Mouse (Mus musculus): ENCODE measurements around the gene Lhfp. TPM values are rescaled to one million over a fixed set of nuclear protein-coding genes. Genes with fewer than 3 reads are reported as not detected.

Gene Lhfp
- polyA plus RNA-seq, 1 experiment, result 15.1 TPM

- no peaks in the 10 kb centered on the region for H3K27me3 ChIP-seq (ENCODE audit: control insufficient read depth, insufficient read depth, low read length)
- H3K4me1 ChIP-seq (ENCODE audit: control insufficient read depth, insufficient read depth, low read length), result no peaks in the 10 kb centered on the region
- H3K36me3 ChIP-seq (ENCODE audit: control insufficient read depth, insufficient read depth, low read length), result no peaks in the 10 kb centered on the region
- TF ChIP-seq POLR2A (IDR thresholded peaks at IDR 0.05; ENCODE audit: control insufficient read depth, low read depth, low read length), result no peak
- TF ChIP-seq CTCF (IDR thresholded peaks at IDR 0.05; ENCODE audit: control insufficient read depth, insufficient read depth, insufficient replicate concordance, low read depth, low read length), result no peak
- no peak overlapping the region for H3K27ac ChIP-seq (ENCODE audit: control insufficient read depth, insufficient read depth, low read depth, low read length)
- no peak overlapping the region for H3K4me3 ChIP-seq (ENCODE audit: control insufficient read depth, low read depth, low read length)
Measured at GRCm38 (mm10) chr3:53142528-53142927, 101.2 kb downstream of the Lhfp start.

GRCm38 (mm10) chr3:53145526-53145925, 104.2 kb downstream of the Lhfp start:
- H3K4me1 ChIP-seq (ENCODE audit: control insufficient read depth, insufficient read depth, low read length), result no peaks in the 10 kb centered on the region
- H3K36me3 ChIP-seq (ENCODE audit: control insufficient read depth, insufficient read depth, low read length), result no peaks in the 10 kb centered on the region
- H3K27ac ChIP-seq (ENCODE audit: control insufficient read depth, insufficient read depth, low read depth, low read length), result no peak overlapping the region
- H3K4me3 ChIP-seq (ENCODE audit: control insufficient read depth, low read depth, low read length), result no peak overlapping the region
- no peaks in the 10 kb centered on the region for H3K27me3 ChIP-seq (ENCODE audit: control insufficient read depth, insufficient read depth, low read length)
- TF ChIP-seq CTCF (IDR thresholded peaks at IDR 0.05; ENCODE audit: control insufficient read depth, insufficient read depth, insufficient replicate concordance, low read depth, low read length) (no peak), POLR2A (IDR thresholded peaks at IDR 0.05; ENCODE audit: control insufficient read depth, low read depth, low read length) (no peak)

- Histone ChIP-seq H3K4me3 (ENCODE audit: control insufficient read depth, low read depth, low read length) (no peak overlapping the region), H3K27me3 (ENCODE audit: control insufficient read depth, insufficient read depth, low read length) (no peaks in the 10 kb centered on the region), H3K36me3 (ENCODE audit: control insufficient read depth, insufficient read depth, low read length) (no peaks in the 10 kb centered on the region), H3K4me1 (ENCODE audit: control insufficient read depth, insufficient read depth, low read length) (no peaks in the 10 kb centered on the region), H3K27ac (ENCODE audit: control insufficient read depth, insufficient read depth, low read depth, low read length) (no peak overlapping the region)
- TF ChIP-seq POLR2A (IDR thresholded peaks at IDR 0.05; ENCODE audit: control insufficient read depth, low read depth, low read length) (no peak), CTCF (IDR thresholded peaks at IDR 0.05; ENCODE audit: control insufficient read depth, insufficient read depth, insufficient replicate concordance, low read depth, low read length) (no peak)
Measured at GRCm38 (mm10) chr3:53145946-53146345, 104.6 kb downstream of the Lhfp start.

- TF ChIP-seq CTCF (IDR thresholded peaks at IDR 0.05; ENCODE audit: control insufficient read depth, insufficient read depth, insufficient replicate concordance, low read depth, low read length) (no peak), POLR2A (IDR thresholded peaks at IDR 0.05; ENCODE audit: control insufficient read depth, low read depth, low read length) (no peak)
- Histone ChIP-seq H3K36me3 (ENCODE audit: control insufficient read depth, insufficient read depth, low read length) (no peaks in the 10 kb centered on the region), H3K27ac (ENCODE audit: control insufficient read depth, insufficient read depth, low read depth, low read length) (no peak overlapping the region), H3K4me3 (ENCODE audit: control insufficient read depth, low read depth, low read length) (no peak overlapping the region), H3K4me1 (ENCODE audit: control insufficient read depth, insufficient read depth, low read length) (no peaks in the 10 kb centered on the region), H3K27me3 (ENCODE audit: control insufficient read depth, insufficient read depth, low read length) (no peaks in the 10 kb centered on the region)
Measured at GRCm38 (mm10) chr3:53147001-53147400, 105.7 kb downstream of the Lhfp start.

GRCm38 (mm10) chr3:53148751-53149150, 107.4 kb downstream of the Lhfp start:
- H3K27ac ChIP-seq (ENCODE audit: control insufficient read depth, insufficient read depth, low read depth, low read length), result no peak overlapping the region
- H3K4me1 ChIP-seq (ENCODE audit: control insufficient read depth, insufficient read depth, low read length), result no peaks in the 10 kb centered on the region
- TF ChIP-seq POLR2A (IDR thresholded peaks at IDR 0.05; ENCODE audit: control insufficient read depth, low read depth, low read length) (no peak), CTCF (IDR thresholded peaks at IDR 0.05; ENCODE audit: control insufficient read depth, insufficient read depth, insufficient replicate concordance, low read depth, low read length) (no peak)
- no peak overlapping the region for H3K4me3 ChIP-seq (ENCODE audit: control insufficient read depth, low read depth, low read length)
- no peaks in the 10 kb centered on the region for H3K36me3 ChIP-seq (ENCODE audit: control insufficient read depth, insufficient read depth, low read length)
- H3K27me3 ChIP-seq (ENCODE audit: control insufficient read depth, insufficient read depth, low read length), result no peaks in the 10 kb centered on the region

- no peaks in the 10 kb centered on the region for H3K4me1 ChIP-seq (ENCODE audit: control insufficient read depth, insufficient read depth, low read length)
- no peaks in the 10 kb centered on the region for H3K27me3 ChIP-seq (ENCODE audit: control insufficient read depth, insufficient read depth, low read length)
- no peaks in the 10 kb centered on the region for H3K36me3 ChIP-seq (ENCODE audit: control insufficient read depth, insufficient read depth, low read length)
- no peak overlapping the region for H3K27ac ChIP-seq (ENCODE audit: control insufficient read depth, insufficient read depth, low read depth, low read length)
- TF ChIP-seq CTCF (IDR thresholded peaks at IDR 0.05; ENCODE audit: control insufficient read depth, insufficient read depth, insufficient replicate concordance, low read depth, low read length), result no peak
- no peak for TF ChIP-seq POLR2A (IDR thresholded peaks at IDR 0.05; ENCODE audit: control insufficient read depth, low read depth, low read length)
- H3K4me3 ChIP-seq (ENCODE audit: control insufficient read depth, low read depth, low read length), result no peak overlapping the region
Measured at GRCm38 (mm10) chr3:53149625-53150320, 108.4 kb downstream of the Lhfp start.

GRCm38 (mm10) chr3:53151081-53151480, 109.8 kb downstream of the Lhfp start:
- Histone ChIP-seq H3K27me3 (ENCODE audit: control insufficient read depth, insufficient read depth, low read length) (no peaks in the 10 kb centered on the region), H3K36me3 (ENCODE audit: control insufficient read depth, insufficient read depth, low read length) (no peaks in the 10 kb centered on the region), H3K4me1 (ENCODE audit: control insufficient read depth, insufficient read depth, low read length) (no peaks in the 10 kb centered on the region), H3K27ac (ENCODE audit: control insufficient read depth, insufficient read depth, low read depth, low read length) (no peak overlapping the region), H3K4me3 (ENCODE audit: control insufficient read depth, low read depth, low read length) (no peak overlapping the region)
- TF ChIP-seq CTCF (IDR thresholded peaks at IDR 0.05; ENCODE audit: control insufficient read depth, insufficient read depth, insufficient replicate concordance, low read depth, low read length), result no peak
- no peak for TF ChIP-seq POLR2A (IDR thresholded peaks at IDR 0.05; ENCODE audit: control insufficient read depth, low read depth, low read length)

Data from testis, adult 2 months (tissue).